Mouse (Mus musculus): Measurements from ENCODE around the gene Myod1. TPM values are rescaled to one million over a fixed set of nuclear protein-coding genes. Genes with fewer than 3 reads are reported as not detected.

Myod1 gene
- total RNA-seq, 2 experiments from 2014 or later, result 0.84 to 2.7 TPM

- peak; percentile 86 for DNase-seq
Measured at GRCm38 (mm10) chr7:46393116-46393515, 16.8 kb downstream of the Myod1 start.

GRCm38 (mm10) chr7:46393718-46394511, 17.6 kb downstream of the Myod1 start:
- DNase-seq, result no peak

- no peak for DNase-seq
Measured at GRCm38 (mm10) chr7:46394933-46395332, 18.7 kb downstream of the Myod1 start.

- DNase-seq, result no peak
Measured at GRCm38 (mm10) chr7:46395571-46395970, 19.3 kb downstream of the Myod1 start.

- peak; percentile 93 for DNase-seq
Measured at GRCm38 (mm10) chr7:46396231-46396927, 20.1 kb downstream of the Myod1 start, which contains the start of gene Kcnc1. TSS of gene Kcnc1 (plus strand) at chr7:46396497.

GRCm38 (mm10) chr7:46396928-46397731, 20.9 kb downstream of the Myod1 start:
- no peak for DNase-seq

- no peak for DNase-seq
Measured at GRCm38 (mm10) chr7:46397732-46398333, 21.6 kb downstream of the Myod1 start.

- DNase-seq, result no peak
Measured at GRCm38 (mm10) chr7:46398612-46399011, 22.3 kb downstream of the Myod1 start.

- DNase-seq, result no peak
Measured at GRCm38 (mm10) chr7:46399676-46400075, 23.4 kb downstream of the Myod1 start.

GRCm38 (mm10) chr7:46400346-46400745, 24.1 kb downstream of the Myod1 start:
- DNase-seq, result no peak

- DNase-seq, result no peak
Measured at GRCm38 (mm10) chr7:46401371-46402180, 25.3 kb downstream of the Myod1 start.

GRCm38 (mm10) chr7:46403616-46404485, 27.6 kb downstream of the Myod1 start:
- DNase-seq, result no peak

- no peak for DNase-seq
Measured at GRCm38 (mm10) chr7:46404756-46405155, 28.5 kb downstream of the Myod1 start.

- DNase-seq, result no peak
Measured at GRCm38 (mm10) chr7:46408606-46409005, 32.3 kb downstream of the Myod1 start.

GRCm38 (mm10) chr7:46409204-46409789, 33.0 kb downstream of the Myod1 start:
- no peak for DNase-seq

GRCm38 (mm10) chr7:46410727-46411126, 34.5 kb downstream of the Myod1 start:
- no peak for DNase-seq

- no peak for DNase-seq
Measured at GRCm38 (mm10) chr7:46412823-46413222, 36.5 kb downstream of the Myod1 start.

GRCm38 (mm10) chr7:46413959-46414725, 37.9 kb downstream of the Myod1 start:
- DNase-seq, result no peak

- no peak for DNase-seq
Measured at GRCm38 (mm10) chr7:46415818-46416425, 39.6 kb downstream of the Myod1 start.

Measured in adrenal gland, postnatal 10 days (tissue).